Mouse (Mus musculus) B cell, adult 2 months (primary cell): ENCODE measurements around the gene Btnl4.
"Not testable (repeated sequence)": the region's sequence is repeated elsewhere in the genome, so short reads cannot be mapped to it uniquely, and the experiment has no call there.

Experiments
- DNase-seq, 2 experiments: peaks; one replicate each; pipeline ENCODE4 v3.0.0; 2022

The Btnl4 gene

GRCm38 (mm10) chr17:34477238-34478013, at the start of gene Btnl4:
Gene Btnl4, minus strand, starts transcription at chr17:34477318.
- not testable (repeated sequence) for DNase-seq

- no peak for DNase-seq
These were observed 41.9 kb upstream of the Btnl4 start for GRCm38 (mm10) chr17:34519001-34519400.

GRCm38 (mm10) chr17:34518571-34518970, 41.5 kb upstream of the Btnl4 start:
- not testable (repeated sequence) for DNase-seq

GRCm38 (mm10) chr17:34517795-34518194, 40.7 kb upstream of the Btnl4 start:
- DNase-seq: no peak

GRCm38 (mm10) chr17:34517252-34517651, 40.1 kb upstream of the Btnl4 start, which contains the start of gene Btnl6:
Gene Btnl6, minus strand, starts transcription at chr17:34517352.
- DNase-seq: no peak

GRCm38 (mm10) chr17:34516514-34516913, 39.4 kb upstream of the Btnl4 start:
- DNase-seq: no peak

- DNase-seq: not testable (repeated sequence)
These were observed 34.6 kb upstream of the Btnl4 start for GRCm38 (mm10) chr17:34511723-34512122.

- no peak for DNase-seq
These were observed 30.5 kb upstream of the Btnl4 start for GRCm38 (mm10) chr17:34507591-34507990.

- not testable (repeated sequence) for DNase-seq
These were observed 20.6 kb upstream of the Btnl4 start for GRCm38 (mm10) chr17:34497726-34498125.

- DNase-seq: not testable (repeated sequence)
These were observed 20.2 kb upstream of the Btnl4 start for GRCm38 (mm10) chr17:34497319-34497718.

- no peak for DNase-seq
These were observed 19.4 kb upstream of the Btnl4 start for GRCm38 (mm10) chr17:34496539-34496938.

GRCm38 (mm10) chr17:34495156-34495555, 18.0 kb upstream of the Btnl4 start:
- not testable (repeated sequence) for DNase-seq

GRCm38 (mm10) chr17:34492796-34493195, 15.7 kb upstream of the Btnl4 start:
- no peak for DNase-seq

GRCm38 (mm10) chr17:34476427-34476826, 691 bp downstream of the Btnl4 start:
- DNase-seq: no peak

- no peak for DNase-seq
These were observed 2.1 kb downstream of the Btnl4 start for GRCm38 (mm10) chr17:34475060-34475459.

- no peak for DNase-seq
These were observed 6.6 kb downstream of the Btnl4 start for GRCm38 (mm10) chr17:34470491-34470890.

- DNase-seq: not testable (repeated sequence)
These were observed 11.2 kb downstream of the Btnl4 start for GRCm38 (mm10) chr17:34465906-34466305.

GRCm38 (mm10) chr17:34459255-34459654, 17.9 kb downstream of the Btnl4 start:
- DNase-seq: no peak

GRCm38 (mm10) chr17:34457668-34458067, 19.4 kb downstream of the Btnl4 start:
- no peak for DNase-seq

- DNase-seq: no peak
These were observed 28.6 kb downstream of the Btnl4 start for GRCm38 (mm10) chr17:34448473-34449041.

- no peak for DNase-seq
These were observed 35.1 kb downstream of the Btnl4 start for GRCm38 (mm10) chr17:34441990-34442389.

- DNase-seq: peak; percentile 12 to 25
These were observed 37.3 kb downstream of the Btnl4 start for GRCm38 (mm10) chr17:34439795-34440194.

GRCm38 (mm10) chr17:34438588-34438987, 38.5 kb downstream of the Btnl4 start:
- DNase-seq: no peak

GRCm38 (mm10) chr17:34437606-34438005, 39.5 kb downstream of the Btnl4 start:
- no peak for DNase-seq
